Mouse (Mus musculus): ENCODE data around the gene Scn8a. TPM values are rescaled to one million over a fixed set of nuclear protein-coding genes. Genes with fewer than 3 reads are reported as not detected.

Gene Scn8a
- polyA plus RNA-seq, 1 experiment from 2014 or later: 18.1 TPM

GRCm38 (mm10) chr15:101054541-101054940 lies 184.9 kb downstream of the Scn8a start:
- H3K4me3 ChIP-seq (ENCODE audit: low read depth, low read length): no peak overlapping the region
- no peak for ATAC-seq
- H3K4me2 ChIP-seq (ENCODE audit: low read length): no peak overlapping the region
- H3K9ac ChIP-seq (ENCODE audit: low read depth, low read length): no peak overlapping the region
- H3K27me3 ChIP-seq (ENCODE audit: control insufficient read depth, insufficient read depth, low read depth, low read length): peaks cover 48% of the 10 kb centered on the region
- H3K36me3 ChIP-seq (ENCODE audit: control insufficient read depth, insufficient read depth, low read length): no peaks in the 10 kb centered on the region
- no peak overlapping the region for H3K27ac ChIP-seq (ENCODE audit: low read length)
- H3K9me3 ChIP-seq (replicated peaks; ENCODE audit: control insufficient read depth, low read length, poor library complexity, severe bottlenecking): no peaks in the 10 kb centered on the region
- H3K4me1 ChIP-seq (ENCODE audit: control insufficient read depth, insufficient read depth, low read length): peaks cover 10% of the 10 kb centered on the region
- 77% methylated on average over 10 of the region's 10 CpGs for WGBS

- peaks cover 10% of the 10 kb centered on the region for H3K4me1 ChIP-seq (ENCODE audit: control insufficient read depth, insufficient read depth, low read length)
- H3K27ac ChIP-seq (ENCODE audit: low read length): no peak overlapping the region
- H3K36me3 ChIP-seq (ENCODE audit: control insufficient read depth, insufficient read depth, low read length): no peaks in the 10 kb centered on the region
- H3K4me2 ChIP-seq (ENCODE audit: low read length): no peak overlapping the region
- WGBS: 41% methylated on average over 10 of the region's 10 CpGs
- ATAC-seq: peak; percentile 69
- no peak overlapping the region for H3K4me3 ChIP-seq (ENCODE audit: low read depth, low read length)
- peaks cover 41% of the 10 kb centered on the region for H3K27me3 ChIP-seq (ENCODE audit: control insufficient read depth, insufficient read depth, low read depth, low read length)
- no peak overlapping the region for H3K9ac ChIP-seq (ENCODE audit: low read depth, low read length)
- H3K9me3 ChIP-seq (replicated peaks; ENCODE audit: control insufficient read depth, low read length, poor library complexity, severe bottlenecking): no peaks in the 10 kb centered on the region
Measured at GRCm38 (mm10) chr15:101056225-101056624, 186.6 kb downstream of the Scn8a start.

GRCm38 (mm10) chr15:101059570-101060279 lies 190.1 kb downstream of the Scn8a start:
- peaks cover 9% of the 10 kb centered on the region for H3K27me3 ChIP-seq (ENCODE audit: control insufficient read depth, insufficient read depth, low read depth, low read length)
- no peaks in the 10 kb centered on the region for H3K9me3 ChIP-seq (replicated peaks; ENCODE audit: control insufficient read depth, low read length, poor library complexity, severe bottlenecking)
- peak; percentile 36; the same call in 1 of the 2 replicates for ATAC-seq
- no peaks in the 10 kb centered on the region for H3K36me3 ChIP-seq (ENCODE audit: control insufficient read depth, insufficient read depth, low read length)
- no peak overlapping the region for H3K27ac ChIP-seq (ENCODE audit: low read length)
- H3K4me3 ChIP-seq (ENCODE audit: low read depth, low read length): no peak overlapping the region
- no peak overlapping the region for H3K9ac ChIP-seq (ENCODE audit: low read depth, low read length)
- H3K4me2 ChIP-seq (ENCODE audit: low read length): no peak overlapping the region
- H3K4me1 ChIP-seq (ENCODE audit: control insufficient read depth, insufficient read depth, low read length): no peaks in the 10 kb centered on the region
- 12% methylated on average over 9 of the region's 9 CpGs for WGBS

GRCm38 (mm10) chr15:101060280-101060852 lies 190.7 kb downstream of the Scn8a start:
- no peaks in the 10 kb centered on the region for H3K4me1 ChIP-seq (ENCODE audit: control insufficient read depth, insufficient read depth, low read length)

GRCm38 (mm10) chr15:101065069-101065468 lies 195.4 kb downstream of the Scn8a start:
- Histone ChIP-seq H3K27me3 (ENCODE audit: control insufficient read depth, insufficient read depth, low read depth, low read length) (no peaks in the 10 kb centered on the region), H3K4me1 (ENCODE audit: control insufficient read depth, insufficient read depth, low read length) (peaks cover 9% of the 10 kb centered on the region; the same call in 1 of the 2 replicates), H3K4me3 (ENCODE audit: low read depth, low read length) (no peak overlapping the region), H3K9me3 (replicated peaks; ENCODE audit: control insufficient read depth, low read length, poor library complexity, severe bottlenecking) (no peaks in the 10 kb centered on the region), H3K9ac (ENCODE audit: low read depth, low read length) (no peak overlapping the region), H3K27ac (ENCODE audit: low read length) (no peak overlapping the region), H3K4me2 (ENCODE audit: low read length) (no peak overlapping the region), H3K36me3 (ENCODE audit: control insufficient read depth, insufficient read depth, low read length) (no peaks in the 10 kb centered on the region)
- no peak for ATAC-seq
- 22% methylated on average over 6 of the region's 6 CpGs for WGBS

More at GRCm38 (mm10) chr15:101060280-101060852, 190.7 kb downstream of the Scn8a start:
- WGBS: 35% methylated on average over 11 of the region's 11 CpGs
- Histone ChIP-seq H3K4me2 (ENCODE audit: low read length) (no peak overlapping the region), H3K36me3 (ENCODE audit: control insufficient read depth, insufficient read depth, low read length) (no peaks in the 10 kb centered on the region), H3K27me3 (ENCODE audit: control insufficient read depth, insufficient read depth, low read depth, low read length) (peaks cover 3% of the 10 kb centered on the region), H3K4me3 (ENCODE audit: low read depth, low read length) (no peak overlapping the region), H3K9me3 (replicated peaks; ENCODE audit: control insufficient read depth, low read length, poor library complexity, severe bottlenecking) (no peaks in the 10 kb centered on the region), H3K27ac (ENCODE audit: low read length) (no peak overlapping the region), H3K9ac (ENCODE audit: low read depth, low read length) (no peak overlapping the region)
- no peak for ATAC-seq

GRCm38 (mm10) chr15:101066364-101066847 lies 196.7 kb downstream of the Scn8a start:
- no peaks in the 10 kb centered on the region for H3K9me3 ChIP-seq (replicated peaks; ENCODE audit: control insufficient read depth, low read length, poor library complexity, severe bottlenecking)
- H3K9ac ChIP-seq (ENCODE audit: low read depth, low read length): no peak overlapping the region

GRCm38 (mm10) chr15:101066920-101067696 lies 197.4 kb downstream of the Scn8a start:
- no peak for ATAC-seq

More at GRCm38 (mm10) chr15:101066364-101066847, 196.7 kb downstream of the Scn8a start:
- Histone ChIP-seq H3K27me3 (ENCODE audit: control insufficient read depth, insufficient read depth, low read depth, low read length) (no peaks in the 10 kb centered on the region), H3K36me3 (ENCODE audit: control insufficient read depth, insufficient read depth, low read length) (no peaks in the 10 kb centered on the region), H3K4me3 (ENCODE audit: low read depth, low read length) (no peak overlapping the region), H3K27ac (ENCODE audit: low read length) (no peak overlapping the region), H3K4me1 (ENCODE audit: control insufficient read depth, insufficient read depth, low read length) (peaks cover 9% of the 10 kb centered on the region; the same call in 1 of the 2 replicates), H3K4me2 (ENCODE audit: low read length) (no peak overlapping the region)
- WGBS: 10% methylated on average over 5 of the region's 6 CpGs
- ATAC-seq: no peak

GRCm38 (mm10) chr15:101068029-101068428 lies 198.4 kb downstream of the Scn8a start:
- Histone ChIP-seq H3K36me3 (ENCODE audit: control insufficient read depth, insufficient read depth, low read length) (no peaks in the 10 kb centered on the region), H3K9ac (ENCODE audit: low read depth, low read length) (no peak overlapping the region), H3K4me2 (ENCODE audit: low read length) (no peak overlapping the region), H3K27ac (ENCODE audit: low read length) (no peak overlapping the region), H3K9me3 (replicated peaks; ENCODE audit: control insufficient read depth, low read length, poor library complexity, severe bottlenecking) (no peaks in the 10 kb centered on the region), H3K27me3 (ENCODE audit: control insufficient read depth, insufficient read depth, low read depth, low read length) (no peaks in the 10 kb centered on the region), H3K4me1 (ENCODE audit: control insufficient read depth, insufficient read depth, low read length) (peaks cover 9% of the 10 kb centered on the region; the same call in 1 of the 2 replicates), H3K4me3 (ENCODE audit: low read depth, low read length) (no peak overlapping the region)
- no peak for ATAC-seq
- WGBS: 40% methylated on average over 3 of the region's 3 CpGs

More at GRCm38 (mm10) chr15:101066920-101067696, 197.4 kb downstream of the Scn8a start:
- no peak overlapping the region for H3K27ac ChIP-seq (ENCODE audit: low read length)
- no peak overlapping the region for H3K4me3 ChIP-seq (ENCODE audit: low read depth, low read length)
- peaks cover 9% of the 10 kb centered on the region; the same call in 1 of the 2 replicates for H3K4me1 ChIP-seq (ENCODE audit: control insufficient read depth, insufficient read depth, low read length)
- no peaks in the 10 kb centered on the region for H3K36me3 ChIP-seq (ENCODE audit: control insufficient read depth, insufficient read depth, low read length)
- no peak overlapping the region for H3K4me2 ChIP-seq (ENCODE audit: low read length)
- H3K9me3 ChIP-seq (replicated peaks; ENCODE audit: control insufficient read depth, low read length, poor library complexity, severe bottlenecking): no peaks in the 10 kb centered on the region
- no peak overlapping the region for H3K9ac ChIP-seq (ENCODE audit: low read depth, low read length)
- no peaks in the 10 kb centered on the region for H3K27me3 ChIP-seq (ENCODE audit: control insufficient read depth, insufficient read depth, low read depth, low read length)
- WGBS: 22% methylated on average over 7 of the region's 9 CpGs

Data from midbrain, embryonic 16.5 days (tissue).